Mouse (Mus musculus): ENCODE results near the gene Kcna5.
A peak's percentile ranks its signal among the peaks of the same experiment; 100 is the strongest.

Gene Kcna5

GRCm38 (mm10) chr6:126535208-126535910, at the start of gene Kcna5:
TSS of gene Kcna5 (minus strand) at chr6:126535412.
- DNase-seq (ENCODE audit: extremely low read depth, insufficient read length, low spot score), result no peak

DNA sequence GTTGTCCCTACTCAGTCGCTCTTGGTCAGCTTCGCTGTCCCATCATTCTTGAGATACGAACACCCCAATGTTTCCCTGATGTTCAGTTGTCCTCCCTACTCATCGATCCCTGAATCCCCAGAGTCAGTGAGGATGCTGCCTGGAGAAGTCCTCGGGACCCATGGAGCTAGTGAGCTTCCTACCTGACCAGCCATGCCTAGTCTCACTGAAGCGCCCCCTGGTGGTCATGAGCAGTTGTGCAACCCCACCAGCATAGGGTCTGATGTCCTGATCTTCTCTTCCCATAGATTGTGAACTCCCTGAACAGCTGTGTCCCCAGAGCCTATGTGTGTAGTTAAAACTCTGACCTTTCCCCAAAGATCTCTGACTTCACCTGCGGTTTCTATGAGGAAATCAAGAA, 47.9 kb upstream of the Kcna5 start:
- no peak for DNase-seq (ENCODE audit: extremely low read depth, insufficient read length, low spot score)

DNA sequence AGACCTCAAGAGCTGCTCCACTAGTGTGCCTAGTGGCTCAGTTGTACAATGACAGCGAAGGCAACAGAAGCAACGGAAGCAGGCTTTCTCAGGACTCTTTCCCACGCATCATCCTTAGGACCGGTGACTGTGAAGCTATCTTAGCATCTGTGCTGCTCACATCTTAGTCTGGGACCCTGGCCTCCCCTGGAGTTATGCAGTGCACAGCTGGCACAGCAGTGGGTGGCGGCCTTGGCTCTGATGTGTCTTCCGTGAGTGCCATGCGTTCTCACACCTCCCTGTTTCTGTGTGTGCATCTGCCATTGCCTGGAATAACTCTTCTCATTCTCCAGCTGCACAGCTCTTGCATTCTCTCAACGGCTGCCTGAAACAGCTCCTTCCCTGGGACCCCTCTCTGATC, 46.4 kb upstream of the Kcna5 start:
- no peak for DNase-seq (ENCODE audit: extremely low read depth, insufficient read length, low spot score)

GRCm38 (mm10) chr6:126580571-126580970, 45.4 kb upstream of the Kcna5 start:
- DNase-seq (ENCODE audit: extremely low read depth, insufficient read length, low spot score), result no peak

DNA sequence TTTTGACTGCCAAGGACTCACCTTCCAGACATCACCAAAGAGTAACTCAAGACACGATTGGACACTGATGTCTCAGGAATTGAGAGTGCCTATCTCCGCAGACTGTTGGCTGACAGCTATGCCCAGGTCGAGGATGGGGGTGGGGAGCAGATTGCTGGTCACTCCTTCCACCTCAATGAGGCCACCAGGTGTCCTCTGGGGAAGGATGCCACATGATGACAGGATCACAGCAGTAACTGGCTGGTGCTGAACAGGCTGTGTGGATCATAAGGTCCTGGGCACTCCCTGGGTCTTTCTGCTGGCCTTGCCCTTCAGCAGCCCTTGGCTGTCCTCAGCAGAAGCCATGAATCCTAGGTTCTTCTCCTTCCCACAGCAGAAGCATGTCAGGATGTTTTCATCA, 42.2 kb upstream of the Kcna5 start:
- DNase-seq (ENCODE audit: extremely low read depth, insufficient read length, low spot score), result no peak

- no peak for DNase-seq (ENCODE audit: extremely low read depth, insufficient read length, low spot score)
Measured at GRCm38 (mm10) chr6:126576566-126576965, 41.4 kb upstream of the Kcna5 start.

DNA sequence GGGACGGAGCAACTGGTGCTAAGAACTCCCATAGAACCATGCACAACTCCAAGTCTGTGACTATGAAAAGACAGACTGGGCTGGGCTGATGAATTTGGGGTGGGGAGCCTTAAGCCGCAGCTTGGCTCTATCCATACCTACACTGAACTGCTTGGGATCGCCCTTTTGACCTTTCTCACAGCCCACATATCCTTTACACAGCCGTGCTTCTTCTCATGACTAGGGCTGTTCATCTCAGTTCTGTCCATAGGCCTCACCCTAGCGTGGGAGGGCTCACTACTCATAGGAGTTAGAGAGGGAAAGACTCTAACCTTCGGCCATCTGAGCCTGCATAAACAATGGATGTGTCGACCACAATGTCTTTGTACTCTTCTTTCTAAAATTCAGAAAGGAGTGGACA, 39.6 kb upstream of the Kcna5 start:
- DNase-seq (ENCODE audit: extremely low read depth, insufficient read length, low spot score), result no peak

GRCm38 (mm10) chr6:126573021-126573420, 37.8 kb upstream of the Kcna5 start:
- DNase-seq (ENCODE audit: extremely low read depth, insufficient read length, low spot score), result no peak

DNA sequence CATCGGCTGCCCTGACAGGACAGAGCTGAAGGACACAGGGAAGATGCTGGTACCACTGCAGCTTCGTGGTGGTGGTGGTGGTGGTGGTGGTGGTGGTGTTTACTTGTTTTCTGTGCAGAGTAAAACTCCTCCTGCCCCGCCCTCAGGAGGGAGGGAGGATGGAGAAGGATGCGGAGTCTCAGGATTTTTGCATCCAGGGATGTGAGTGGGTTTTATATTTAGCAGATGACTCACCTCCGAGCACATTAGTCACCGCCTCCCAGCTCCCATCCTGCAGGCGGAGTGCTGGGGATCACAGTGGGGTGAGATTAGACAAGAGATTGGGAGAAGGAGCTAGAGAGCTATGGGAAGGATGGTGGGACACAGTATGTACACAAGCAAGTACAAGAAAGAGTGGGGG, 34.6 kb upstream of the Kcna5 start:
- peak; percentile 69 for DNase-seq (ENCODE audit: extremely low read depth, insufficient read length, low spot score)

- DNase-seq (ENCODE audit: extremely low read depth, insufficient read length, low spot score), result no peak
Measured at GRCm38 (mm10) chr6:126568046-126568830, 33.0 kb upstream of the Kcna5 start.

GRCm38 (mm10) chr6:126567326-126567725, 32.1 kb upstream of the Kcna5 start:
- no peak for DNase-seq (ENCODE audit: extremely low read depth, insufficient read length, low spot score)

DNA sequence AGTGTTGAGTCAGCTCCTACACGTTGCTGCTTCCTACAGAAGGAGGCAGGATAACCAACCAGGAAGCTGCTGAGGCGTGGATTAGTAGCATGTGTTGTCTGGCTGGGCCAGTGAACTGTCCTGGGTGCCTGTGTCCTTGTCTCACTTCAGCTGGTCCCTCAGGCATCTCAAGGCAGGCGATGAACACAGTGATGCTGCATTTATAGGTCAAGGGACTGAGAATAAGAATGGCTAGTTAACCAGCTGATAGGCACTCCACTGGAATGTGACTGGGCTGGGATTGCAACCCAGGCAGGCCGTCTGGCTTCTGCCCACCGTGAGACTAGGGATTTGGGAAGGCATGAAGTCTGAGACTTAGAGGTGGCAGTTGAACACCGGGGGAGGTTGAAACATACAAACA, 29.2 kb upstream of the Kcna5 start:
- DNase-seq (ENCODE audit: extremely low read depth, insufficient read length, low spot score), result no peak

GRCm38 (mm10) chr6:126563898-126564297, 28.7 kb upstream of the Kcna5 start:
- DNase-seq (ENCODE audit: extremely low read depth, insufficient read length, low spot score), result peak; percentile 64

- no peak for DNase-seq (ENCODE audit: extremely low read depth, insufficient read length, low spot score)
Measured at GRCm38 (mm10) chr6:126561702-126562101, 26.5 kb upstream of the Kcna5 start.

- no peak for DNase-seq (ENCODE audit: extremely low read depth, insufficient read length, low spot score)
Measured at GRCm38 (mm10) chr6:126560696-126561095, 25.5 kb upstream of the Kcna5 start.

- no peak for DNase-seq (ENCODE audit: extremely low read depth, insufficient read length, low spot score)
Measured at GRCm38 (mm10) chr6:126560036-126560435, 24.8 kb upstream of the Kcna5 start.

GRCm38 (mm10) chr6:126558276-126558675, 23.1 kb upstream of the Kcna5 start:
- no peak for DNase-seq (ENCODE audit: extremely low read depth, insufficient read length, low spot score)

DNA sequence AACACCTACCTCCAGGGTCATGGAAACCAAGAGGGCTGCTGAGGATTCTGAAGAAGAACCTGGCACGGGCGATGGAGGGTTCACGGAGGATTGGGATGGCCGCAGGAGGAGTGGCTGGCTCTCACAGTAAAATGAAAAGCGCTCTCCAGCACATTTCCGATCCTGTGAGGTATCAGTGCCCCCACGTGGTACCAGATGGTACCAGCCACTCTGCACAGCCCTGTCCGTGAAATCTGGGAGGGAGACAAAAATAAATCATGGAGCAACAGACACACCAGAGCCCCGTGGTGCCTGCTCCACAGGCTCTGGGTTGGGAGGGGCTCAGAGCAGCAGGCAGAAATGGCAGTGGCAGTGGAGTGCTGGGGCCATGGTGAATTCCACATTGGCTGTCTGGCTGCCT, 18.6 kb upstream of the Kcna5 start:
- no peak for DNase-seq (ENCODE audit: extremely low read depth, insufficient read length, low spot score)

DNA sequence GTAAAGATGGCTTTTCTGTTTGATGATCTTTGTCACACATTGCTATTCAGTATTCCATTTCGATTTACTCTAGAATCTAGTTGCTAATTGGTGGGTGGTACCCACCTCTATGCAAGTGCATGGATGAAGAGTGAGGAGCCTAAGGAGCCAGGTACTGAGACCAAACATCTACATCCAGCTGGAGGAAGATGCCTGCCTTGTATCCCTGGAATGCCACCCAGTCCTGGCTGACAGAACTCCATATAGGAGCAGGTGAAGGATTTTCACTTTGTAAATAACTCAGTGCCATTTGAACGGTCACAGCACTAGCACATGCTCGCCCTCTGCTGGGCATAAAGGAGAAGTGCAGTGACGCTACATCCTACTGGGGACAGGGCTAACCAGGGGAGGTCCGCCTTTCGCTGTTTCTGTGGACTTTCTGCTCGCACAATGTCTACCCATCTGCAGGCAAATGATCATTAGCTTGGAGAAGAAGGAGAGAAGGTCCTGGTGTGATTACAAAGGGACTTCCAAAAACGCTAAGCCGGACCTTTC, 16.7 kb upstream of the Kcna5 start:
- DNase-seq (ENCODE audit: extremely low read depth, insufficient read length, low spot score), result no peak

GRCm38 (mm10) chr6:126544107-126545036, 9.2 kb upstream of the Kcna5 start:
- DNase-seq (ENCODE audit: extremely low read depth, insufficient read length, low spot score), result no peak

- DNase-seq (ENCODE audit: extremely low read depth, insufficient read length, low spot score), result no peak
Measured at GRCm38 (mm10) chr6:126542724-126543123, 7.5 kb upstream of the Kcna5 start.
